Mouse (Mus musculus) small intestine, adult 2 months (tissue): Measurements from ENCODE around the gene Hist1h1a. TPM values are rescaled to one million over a fixed set of nuclear protein-coding genes. Genes with fewer than 3 reads are reported as not detected.
A peak's percentile ranks its signal among the peaks of the same experiment; 100 is the strongest.

Experiments used
- H3K27ac ChIP-seq: fragments of 200-500 bp; 2 replicates; pipeline ENCODE4 v1.5.1; 2012; ENCODE audit warnings: low read depth, low read length, control low read depth, inconsistent platforms; ENCODE audit not compliant: insufficient read depth
- H3K27me3 ChIP-seq: fragments of 200-500 bp; 2 replicates; pipeline ENCODE4 v1.6.1; 2012; ENCODE audit warnings: mild to moderate bottlenecking, moderate library complexity, low read length, inconsistent platforms; ENCODE audit not compliant: control insufficient read depth, insufficient read depth
- H3K36me3 ChIP-seq: fragments of 200-500 bp; 2 replicates; pipeline ENCODE4 v1.6.1; 2012; ENCODE audit warnings: mild to moderate bottlenecking, low read length, control low read depth, inconsistent platforms; ENCODE audit not compliant: control insufficient read depth, insufficient read depth
- H3K4me1 ChIP-seq: fragments of 200-500 bp; 2 replicates; pipeline ENCODE4 v1.6.1; 2012; ENCODE audit warnings: low read length, inconsistent platforms, mixed read lengths; ENCODE audit not compliant: control insufficient read depth, insufficient read depth, insufficient read length
- H3K4me3 ChIP-seq: fragments of 200-500 bp; 2 replicates; pipeline ENCODE4 v1.5.1; 2012; ENCODE audit warnings: low read depth, mild to moderate bottlenecking, control low read depth, inconsistent platforms, low read length, moderate library complexity
- CTCF ChIP-seq: fragments of 200-500 bp; IDR thresholded peaks from 2 replicates; pipeline ENCODE4 v1.5.1; 2012; ENCODE audit warnings: low read depth, mild to moderate bottlenecking, control low read depth, inconsistent platforms, low read length, moderate library complexity, mixed read lengths; ENCODE audit not compliant: insufficient replicate concordance, insufficient read length; ENCODE audit errors: extremely low read depth
- POLR2A ChIP-seq: fragments of 200-500 bp; IDR thresholded peaks from 2 replicates; pipeline ENCODE4 v1.6.1; 2012; ENCODE audit warnings: low read depth, mild to moderate bottlenecking, control low read depth, inconsistent platforms, low read length, moderate library complexity
- WGBS: fragments of 180-500 bp; shearing (Covaris S2); methylation state at CpG from one replicate; pipeline ENCODE4 v1.1.7; 2018; 5-methylcytosine and 5-hydroxymethylcytosine counted together
- polyA plus RNA-seq: library from polyadenylated mRNA; depleted of rRNA; stranded (reverse); fragments of >200 nt; gene quantifications from 2 replicates; pipeline ENCODE4 v1.2.3, GENCODE M21; 2012

The Hist1h1a gene
- polyA plus RNA-seq, 1 experiment = 0.95 TPM

DNA sequence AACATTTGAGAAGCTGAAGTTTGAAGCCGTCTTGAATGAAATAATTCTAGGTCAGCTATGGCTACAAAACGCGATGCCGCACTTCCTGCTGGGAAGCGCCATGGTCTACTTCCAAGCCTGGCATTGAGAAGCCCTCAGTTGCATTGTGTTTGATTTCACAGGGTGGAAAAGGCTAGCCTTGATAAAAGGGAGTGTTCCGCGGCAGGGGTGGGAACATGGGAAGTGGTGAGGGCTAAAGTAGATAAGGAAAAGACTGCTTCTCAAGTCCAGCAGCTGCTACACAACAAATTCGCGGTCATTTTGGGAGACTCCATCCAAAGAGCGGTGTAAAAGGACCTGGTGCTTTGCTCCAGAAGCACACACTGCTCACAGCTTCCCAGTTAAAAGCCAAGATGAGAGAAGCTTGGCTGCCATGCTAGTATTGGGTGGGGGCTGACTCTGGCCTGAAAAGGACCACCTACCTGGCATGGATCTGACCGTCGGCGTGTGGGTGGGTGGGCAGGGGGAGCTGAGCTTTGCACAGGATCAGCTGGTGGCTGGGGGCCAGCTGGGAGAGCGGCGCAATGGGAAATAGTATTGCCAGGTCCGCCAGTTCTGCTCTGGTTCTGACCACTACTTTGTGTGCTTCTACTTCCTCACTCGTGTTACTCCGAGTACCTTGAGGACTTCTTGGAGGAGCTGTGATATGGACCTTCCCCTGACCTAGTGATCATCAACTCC, 34.8 kb upstream of the Hist1h1a start:
- H3K4me1 ChIP-seq = peaks cover 10% of the 10 kb centered on the region; the same call in 1 of the 2 replicates
- no peak overlapping the region for H3K4me3 ChIP-seq
- no peaks in the 10 kb centered on the region for H3K36me3 ChIP-seq
- TF ChIP-seq CTCF (no peak), POLR2A (no peak)
- no peaks in the 10 kb centered on the region for H3K27me3 ChIP-seq
- 87% methylated on average over 18 of the region's 18 CpGs for WGBS
- peak overlapping the region; percentile 0; the same call in 1 of the 2 replicates for H3K27ac ChIP-seq

DNA sequence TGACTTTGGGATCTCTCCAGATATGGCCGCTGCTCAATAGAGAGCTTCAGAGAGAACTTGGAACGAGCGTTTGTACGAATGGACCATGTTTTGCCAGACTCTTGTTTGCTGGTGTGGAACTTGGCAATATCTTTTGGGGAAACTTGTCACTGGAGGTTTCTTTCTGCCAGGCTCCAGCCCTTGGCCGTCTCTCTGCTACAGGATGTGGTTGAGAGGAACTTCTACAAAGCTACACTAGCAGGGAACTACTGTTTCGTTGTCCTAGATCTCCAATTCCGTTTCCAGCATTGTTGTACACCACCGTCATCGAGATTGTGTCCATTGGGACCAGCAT, 34.3 kb upstream of the Hist1h1a start:
- Histone ChIP-seq H3K4me3 (no peak overlapping the region), H3K36me3 (no peaks in the 10 kb centered on the region), H3K27ac (no peak overlapping the region), H3K27me3 (no peaks in the 10 kb centered on the region), H3K4me1 (peaks cover 5% of the 10 kb centered on the region; the same call in 1 of the 2 replicates)
- no peak for TF ChIP-seq CTCF
- TF ChIP-seq POLR2A = no peak
- 80% methylated on average over 9 of the region's 9 CpGs for WGBS

DNA sequence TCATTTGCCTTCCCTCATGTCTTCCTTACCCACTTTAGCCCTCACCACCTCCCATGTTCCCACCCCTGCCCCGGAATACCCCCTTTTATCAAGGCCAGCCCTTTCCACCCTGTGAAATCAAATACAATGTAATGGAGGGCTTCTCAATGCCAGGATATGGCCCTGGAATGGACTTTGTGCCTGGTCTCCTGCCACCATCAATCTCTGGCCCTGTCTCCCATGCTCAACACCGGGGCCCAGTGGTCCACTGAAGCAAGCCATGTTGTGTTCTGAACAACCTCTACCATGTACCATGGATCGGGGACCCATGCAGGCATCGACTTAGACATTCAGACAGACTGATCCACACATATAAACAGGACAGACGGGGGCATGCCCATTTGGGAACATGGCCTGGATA, 33.8 kb upstream of the Hist1h1a start:
- TF ChIP-seq CTCF (no peak), POLR2A (no peak)
- Histone ChIP-seq H3K27ac (no peak overlapping the region), H3K27me3 (no peaks in the 10 kb centered on the region)

DNA sequence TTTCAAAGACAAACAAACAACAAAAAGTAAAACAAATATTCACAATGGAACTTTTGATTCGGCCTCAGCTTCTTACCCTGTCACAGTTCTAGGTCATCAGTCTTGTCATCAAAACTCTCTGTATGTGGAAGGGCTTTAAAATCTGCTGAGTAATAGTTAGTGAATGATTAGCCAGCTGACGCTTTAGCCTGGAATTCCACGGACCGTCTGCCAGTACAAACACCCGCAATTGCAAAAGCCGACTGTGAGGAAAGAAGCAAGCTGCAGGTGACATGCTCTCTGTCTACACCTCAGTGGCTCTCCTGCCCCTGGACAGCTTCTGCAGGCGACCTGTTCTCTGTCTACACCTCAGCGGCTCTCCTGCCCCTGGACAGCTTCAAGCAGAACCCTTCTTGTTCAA, 33.0 kb upstream of the Hist1h1a start:
- 0 out of 2 replicates have a peak overlapping the region, but pooled peaks have one; percentile 7 for H3K4me3 ChIP-seq

More for the DNA sequence above, 33.8 kb upstream of the Hist1h1a start:
- peaks cover 4% of the 10 kb centered on the region; the same call in 1 of the 2 replicates for H3K4me1 ChIP-seq
- WGBS = 88% methylated on average over 5 of the region's 5 CpGs
- H3K4me3 ChIP-seq = no peak overlapping the region
- H3K36me3 ChIP-seq = no peaks in the 10 kb centered on the region

DNA sequence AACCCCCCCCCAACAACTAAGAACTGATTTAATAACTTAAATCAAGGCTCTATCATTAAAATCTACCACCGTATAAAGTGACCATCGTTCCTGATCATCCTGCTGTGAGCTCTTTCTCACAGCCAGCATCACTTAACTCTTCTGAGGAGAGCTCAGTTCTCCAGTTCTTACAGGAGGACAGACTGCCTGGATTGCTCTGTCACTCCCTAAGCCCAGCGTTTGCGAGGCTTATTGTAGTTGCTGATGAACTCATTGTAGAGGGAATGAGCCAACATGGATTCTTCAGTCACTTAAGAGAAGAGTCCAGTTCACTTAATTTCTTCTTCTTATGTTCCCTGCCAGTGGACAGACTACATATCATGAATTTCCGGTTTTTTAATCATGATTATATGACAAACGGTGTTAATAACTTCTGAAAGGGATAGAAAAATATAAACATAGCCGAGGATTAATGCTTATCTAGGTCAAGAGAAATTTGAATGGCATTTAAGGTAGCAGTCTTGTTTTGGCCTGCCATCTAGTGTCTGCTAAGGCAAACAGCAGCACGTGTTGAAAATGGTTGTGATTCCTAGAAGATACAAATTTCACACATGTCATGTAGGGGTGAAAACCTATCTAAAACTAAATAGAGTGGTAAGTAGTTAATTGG, 31.2 kb upstream of the Hist1h1a start:
- 24% methylated on average over 8 of the region's 8 CpGs for WGBS
- TF ChIP-seq POLR2A (no peak), CTCF (no peak)
- H3K36me3 ChIP-seq = no peaks in the 10 kb centered on the region
- H3K27ac ChIP-seq = no peak overlapping the region
- H3K4me1 ChIP-seq = peaks cover 4% of the 10 kb centered on the region; the same call in 1 of the 2 replicates
- H3K4me3 ChIP-seq = no peak overlapping the region
- H3K27me3 ChIP-seq = no peaks in the 10 kb centered on the region

More for the DNA sequence above, 33.0 kb upstream of the Hist1h1a start:
- 18% methylated on average over 8 of the region's 8 CpGs for WGBS
- H3K27ac ChIP-seq = no peak overlapping the region
- H3K4me1 ChIP-seq = peaks cover 4% of the 10 kb centered on the region; the same call in 1 of the 2 replicates
- TF ChIP-seq CTCF (no peak), POLR2A (no peak)
- H3K36me3 ChIP-seq = no peaks in the 10 kb centered on the region
- no peaks in the 10 kb centered on the region for H3K27me3 ChIP-seq

DNA sequence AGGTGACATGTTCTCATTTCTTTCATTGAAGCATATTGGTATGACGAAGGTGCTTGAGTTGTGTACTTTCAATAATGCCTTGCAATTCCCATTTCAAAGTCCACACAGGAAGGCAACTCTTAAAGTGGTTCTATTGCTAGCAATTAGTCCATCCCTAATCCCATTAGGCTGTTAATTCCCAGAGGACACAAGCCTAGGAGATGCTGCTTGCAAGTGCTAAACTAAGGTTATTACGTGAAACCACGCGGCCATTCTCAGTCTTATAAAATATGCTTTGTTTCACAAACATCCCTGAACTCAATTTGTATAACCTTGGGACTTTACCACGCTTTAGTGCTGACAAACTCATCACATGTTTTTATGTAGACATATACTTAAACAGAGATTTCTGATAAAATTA, 26.4 kb upstream of the Hist1h1a start:
- 88% methylated on average over 5 of the region's 5 CpGs for WGBS
- no peaks in the 10 kb centered on the region for H3K4me1 ChIP-seq
- H3K4me3 ChIP-seq = no peak overlapping the region
- TF ChIP-seq CTCF = no peak
- TF ChIP-seq POLR2A = no peak
- no peaks in the 10 kb centered on the region for H3K27me3 ChIP-seq
- H3K27ac ChIP-seq = no peak overlapping the region
- no peaks in the 10 kb centered on the region for H3K36me3 ChIP-seq

DNA sequence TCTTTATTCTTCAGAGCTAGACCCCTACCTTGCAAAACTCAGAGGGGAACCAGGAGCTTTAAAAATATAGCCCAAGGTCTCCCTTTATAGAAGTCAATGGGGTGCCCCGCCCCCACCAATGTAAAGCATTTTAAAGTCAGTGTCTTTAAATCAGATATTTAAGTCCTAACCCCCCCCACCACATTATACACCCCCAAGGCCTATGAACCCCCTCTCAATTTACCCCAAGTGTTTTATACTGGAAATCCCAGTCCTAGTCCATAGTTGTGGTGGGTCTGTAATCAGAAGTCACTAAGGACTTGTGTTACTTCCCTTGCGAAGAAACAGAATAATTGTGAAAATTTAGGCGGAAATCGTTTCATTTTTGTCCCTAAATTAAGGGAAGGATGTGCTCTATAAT, 25.4 kb upstream of the Hist1h1a start:
- Histone ChIP-seq H3K27ac (peak overlapping the region; percentile 79), H3K27me3 (no peaks in the 10 kb centered on the region), H3K4me1 (no peaks in the 10 kb centered on the region), H3K36me3 (no peaks in the 10 kb centered on the region), H3K4me3 (no peak overlapping the region)
- TF ChIP-seq CTCF (no peak), POLR2A (no peak)
- WGBS = 25% methylated on average over 4 of the region's 4 CpGs
